Mouse (Mus musculus) brain, embryonic 14.5 days (tissue): Measurements from ENCODE around the gene Lsm14a. TPM values are rescaled to one million over a fixed set of nuclear protein-coding genes. Genes with fewer than 3 reads are reported as not detected.

Source experiments
- DNase-seq: peaks from one replicate; pipeline ENCODE4 v3.0.0-alpha.2; 2011; ENCODE audit warnings: low read depth
- CTCF ChIP-seq: fragments of 200-500 bp; IDR thresholded peaks from 2 replicates; pipeline ENCODE4 v1.5.1; 2012; ENCODE audit warnings: inconsistent platforms, mild to moderate bottlenecking, moderate library complexity, borderline replicate concordance; ENCODE audit not compliant: insufficient read depth, insufficient read length; ENCODE audit errors: extremely low read depth
- POLR2A ChIP-seq: fragments of 200-500 bp; IDR thresholded peaks from 2 replicates; pipeline ENCODE4 v1.6.1; 2012; ENCODE audit warnings: mild to moderate bottlenecking, inconsistent platforms, borderline replicate concordance; ENCODE audit not compliant: poor library complexity, insufficient read depth, insufficient read length, severe bottlenecking; ENCODE audit errors: extremely low read depth
- polyA plus RNA-seq: library from polyadenylated mRNA; depleted of rRNA; stranded (reverse); fragments of >200 nt; gene quantifications from 2 replicates; pipeline ENCODE4 v1.2.3, GENCODE M21; 2012; rRNA removed

Gene Lsm14a
- polyA plus RNA-seq, 1 experiment, result 83.9 TPM

DNA sequence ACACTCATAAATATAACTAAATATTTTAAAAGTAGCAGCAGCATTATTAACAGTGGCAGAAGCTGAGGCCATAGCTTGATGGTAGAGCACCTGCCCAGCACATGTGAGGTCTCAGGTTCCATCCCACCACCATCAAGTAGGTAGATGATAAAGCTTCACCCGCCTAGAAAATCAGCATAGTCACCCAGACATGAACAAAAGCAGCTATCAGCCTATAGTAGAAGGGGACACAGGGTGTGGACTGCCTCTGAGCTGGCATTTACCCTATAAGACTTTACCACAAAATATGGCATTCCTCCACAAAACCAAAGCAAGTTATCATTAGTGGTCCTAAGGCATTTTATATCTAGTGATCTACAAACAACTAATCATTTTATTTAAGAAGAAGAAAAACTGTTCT is 90.5 kb downstream of the Lsm14a start:
- DNase-seq, result no peak
- TF ChIP-seq CTCF, result no peak
- no peak for TF ChIP-seq POLR2A

DNA sequence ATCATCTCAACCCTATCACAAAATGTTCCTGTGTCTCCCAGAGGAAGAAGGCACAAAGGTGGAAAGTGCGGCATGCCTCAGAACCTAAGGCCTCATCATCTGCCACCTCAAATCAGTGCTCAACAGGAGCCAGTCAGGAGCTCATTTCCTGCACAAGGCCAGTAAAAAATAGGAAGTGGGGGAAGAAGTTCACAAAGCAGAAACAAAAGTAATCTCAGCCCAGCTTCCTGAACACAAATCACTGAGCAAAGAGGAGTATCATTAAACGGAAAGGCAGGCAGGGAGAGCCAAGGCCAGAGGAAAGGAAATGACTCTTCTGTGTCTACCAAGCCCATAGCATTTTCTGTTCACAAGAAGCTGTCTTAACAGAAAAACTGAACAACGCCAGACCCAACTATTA is 91.2 kb downstream of the Lsm14a start:
- TF ChIP-seq CTCF, result no peak
- no peak for TF ChIP-seq POLR2A
- DNase-seq, result no peak

DNA sequence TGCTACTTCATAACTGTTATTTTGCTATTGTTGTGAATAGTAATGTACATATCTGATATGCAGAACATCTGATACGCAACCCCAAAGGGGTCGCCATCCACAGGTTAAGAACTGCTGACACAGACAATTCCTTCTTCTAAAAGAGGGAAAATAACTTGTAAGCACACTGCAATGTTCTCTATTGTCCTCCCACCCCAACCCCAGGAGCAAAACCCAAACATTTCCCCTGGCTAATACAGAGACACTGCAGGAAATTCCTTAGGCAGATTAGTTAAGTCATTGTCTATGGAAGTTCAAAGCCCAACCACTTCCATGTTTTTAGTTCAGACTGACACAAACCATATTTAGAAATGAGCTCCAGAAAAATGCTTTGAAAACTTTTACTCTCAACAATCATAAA is 94.3 kb downstream of the Lsm14a start:
- TF ChIP-seq POLR2A (no peak), CTCF (no peak)

DNA sequence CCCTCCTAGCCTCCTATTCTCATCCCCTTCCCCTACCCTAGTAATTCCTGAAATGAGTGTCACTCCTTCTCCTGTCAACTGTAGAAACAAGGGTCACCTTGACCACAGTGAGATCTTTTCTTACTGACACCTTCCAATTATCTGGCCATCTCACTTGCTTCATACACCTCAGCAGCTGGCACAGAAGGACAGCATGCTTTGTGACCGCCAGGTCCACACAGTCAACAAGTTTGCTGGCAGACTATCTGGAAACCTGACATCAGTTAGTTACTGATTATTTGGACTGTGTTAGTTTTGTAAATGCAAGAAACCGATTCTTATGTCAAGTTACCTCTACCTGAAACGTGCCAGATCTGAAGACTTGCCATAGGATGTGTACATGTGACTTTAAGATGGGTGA is 97.0 kb downstream of the Lsm14a start:
- TF ChIP-seq CTCF, result no peak
- TF ChIP-seq POLR2A, result no peak
- no peak for DNase-seq

More for the DNA sequence above, 94.3 kb downstream of the Lsm14a start:
- no peak for DNase-seq

Other genes starting within 250 kb of the Lsm14a start
- 133 and 136 TPM in 2 replicates for gene Uba2, start 223.7 kb downstream of the Lsm14a start, polyA plus RNA-seq
- 48.7 and 66.3 TPM in 2 replicates for gene Pdcd2l, start 196.7 kb downstream of the Lsm14a start, polyA plus RNA-seq
- 209 and 273 TPM in 2 replicates for gene Gpi1, start 163.0 kb downstream of the Lsm14a start, polyA plus RNA-seq
- not detected in 2 replicates for gene Gm6096, start 142.3 kb downstream of the Lsm14a start, polyA plus RNA-seq
- 37.5 and 45.5 TPM in 2 replicates for gene 4931406P16Rik, start 79.8 kb downstream of the Lsm14a start, polyA plus RNA-seq